Mouse (Mus musculus) testis, adult 2 months (tissue): Measurements from ENCODE around the gene Kif6. TPM values are rescaled to one million over a fixed set of nuclear protein-coding genes. Genes with fewer than 3 reads are reported as not detected.

ENCODE experiments used
- H3K27ac ChIP-seq: fragments of 200-500 bp; 2 replicates; pipeline ENCODE4 v1.5.1; 2012; ENCODE audit warnings: low read depth, low read length; ENCODE audit not compliant: control insufficient read depth, insufficient read depth
- H3K27me3 ChIP-seq: fragments of 200-500 bp; 2 replicates; pipeline ENCODE4 v1.6.1; 2012; ENCODE audit warnings: mild to moderate bottlenecking, low read length, moderate library complexity; ENCODE audit not compliant: control insufficient read depth, insufficient read depth
- H3K36me3 ChIP-seq: fragments of 200-500 bp; 2 replicates; pipeline ENCODE4 v1.6.1; 2012; ENCODE audit warnings: mild to moderate bottlenecking, low read length; ENCODE audit not compliant: control insufficient read depth, insufficient read depth
- H3K4me1 ChIP-seq: fragments of 200-500 bp; 2 replicates; pipeline ENCODE4 v1.6.1; 2012; ENCODE audit warnings: low read length; ENCODE audit not compliant: control insufficient read depth, insufficient read depth
- H3K4me3 ChIP-seq: fragments of 200-500 bp; 2 replicates; pipeline ENCODE4 v1.5.1; 2012; ENCODE audit warnings: low read depth, mild to moderate bottlenecking, low read length, moderate library complexity, mixed read lengths; ENCODE audit not compliant: control insufficient read depth
- CTCF ChIP-seq: fragments of 200-500 bp; IDR thresholded peaks from 2 replicates; pipeline ENCODE4 v1.5.1; 2012; ENCODE audit warnings: low read depth, mild to moderate bottlenecking, inconsistent platforms, low read length, moderate library complexity; ENCODE audit not compliant: control insufficient read depth, insufficient read depth, insufficient replicate concordance
- POLR2A ChIP-seq: fragments of 200-500 bp; IDR thresholded peaks from 2 replicates; pipeline ENCODE4 v1.6.1; 2012; ENCODE audit warnings: low read depth, mild to moderate bottlenecking, inconsistent platforms, low read length, moderate library complexity; ENCODE audit not compliant: control insufficient read depth
- polyA plus RNA-seq: library from polyadenylated mRNA; depleted of rRNA; stranded (reverse); fragments of >200 nt; gene quantifications from 2 replicates; pipeline ENCODE4 v1.2.3, GENCODE M21; 2012

Kif6 gene
- polyA plus RNA-seq, 1 experiment = 5.8 TPM

- Histone ChIP-seq H3K4me1 (no peaks in the 10 kb centered on the region), H3K36me3 (no peaks in the 10 kb centered on the region), H3K27me3 (no peaks in the 10 kb centered on the region), H3K27ac (no peak overlapping the region), H3K4me3 (no peak overlapping the region)
- TF ChIP-seq POLR2A (no peak), CTCF (no peak)
Observed at GRCm38 (mm10) chr17:49690607-49691454, 75.9 kb downstream of the Kif6 start.

- Histone ChIP-seq H3K27me3 (no peaks in the 10 kb centered on the region), H3K27ac (no peak overlapping the region), H3K4me1 (no peaks in the 10 kb centered on the region), H3K4me3 (no peak overlapping the region), H3K36me3 (no peaks in the 10 kb centered on the region)
- TF ChIP-seq POLR2A (no peak), CTCF (no peak)
Observed at GRCm38 (mm10) chr17:49691455-49691805, 76.5 kb downstream of the Kif6 start.

DNA sequence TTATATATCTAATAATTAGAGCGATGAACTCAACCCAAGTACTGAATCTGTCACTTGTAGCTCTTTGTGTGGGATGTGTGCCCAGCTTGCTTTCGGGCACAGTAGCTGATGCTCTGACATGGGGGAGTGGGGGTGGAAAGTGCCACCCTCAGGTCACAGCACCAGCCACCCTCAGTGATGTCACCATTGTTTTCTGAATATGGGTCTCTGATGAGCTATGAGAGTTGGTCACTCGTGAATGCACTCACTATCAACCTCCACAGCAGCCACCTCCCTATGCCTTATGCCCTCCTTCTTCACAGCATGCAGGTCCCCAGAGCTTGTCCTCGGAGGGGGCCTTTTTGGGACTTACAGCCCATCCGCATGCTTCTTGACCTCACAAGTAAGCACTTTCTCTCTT is 78.3 kb downstream of the Kif6 start:
- TF ChIP-seq CTCF (no peak), POLR2A (no peak)
- Histone ChIP-seq H3K4me1 (no peaks in the 10 kb centered on the region), H3K4me3 (no peak overlapping the region), H3K27ac (no peak overlapping the region), H3K27me3 (no peaks in the 10 kb centered on the region), H3K36me3 (no peaks in the 10 kb centered on the region)

DNA sequence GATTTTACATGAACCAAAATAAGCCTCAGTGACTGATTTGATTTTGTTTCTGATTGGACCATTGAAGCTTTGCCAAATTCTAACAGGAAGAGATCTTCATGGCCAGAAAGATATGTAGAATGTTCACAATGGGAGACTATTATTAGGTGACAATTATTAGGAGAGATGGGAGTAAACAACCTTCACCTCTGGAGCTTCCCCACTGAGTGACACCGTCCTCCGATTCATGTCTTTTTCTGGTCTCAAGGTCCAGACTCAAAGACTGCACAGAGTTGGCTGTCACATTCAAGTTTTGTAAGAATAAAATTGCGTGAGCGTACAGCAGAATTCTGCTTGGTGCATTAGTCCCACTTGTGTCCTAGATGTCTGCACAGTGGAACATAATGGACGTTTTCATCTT is 82.3 kb downstream of the Kif6 start:
- Histone ChIP-seq H3K27ac (no peak overlapping the region), H3K4me1 (no peaks in the 10 kb centered on the region), H3K4me3 (no peak overlapping the region), H3K36me3 (no peaks in the 10 kb centered on the region), H3K27me3 (no peaks in the 10 kb centered on the region)
- TF ChIP-seq POLR2A = no peak
- TF ChIP-seq CTCF = no peak

- Histone ChIP-seq H3K36me3 (no peaks in the 10 kb centered on the region), H3K4me1 (no peaks in the 10 kb centered on the region), H3K27me3 (no peaks in the 10 kb centered on the region), H3K4me3 (no peak overlapping the region), H3K27ac (no peak overlapping the region)
- TF ChIP-seq CTCF (no peak), POLR2A (no peak)
Observed at GRCm38 (mm10) chr17:49703492-49704249, 88.7 kb downstream of the Kif6 start.

GRCm38 (mm10) chr17:49709192-49709591 is 94.3 kb downstream of the Kif6 start:
- Histone ChIP-seq H3K4me1 (no peaks in the 10 kb centered on the region), H3K4me3 (no peak overlapping the region), H3K27ac (no peak overlapping the region), H3K27me3 (no peaks in the 10 kb centered on the region), H3K36me3 (no peaks in the 10 kb centered on the region; the same call in 1 of the 2 replicates)
- no peak for TF ChIP-seq CTCF
- no peak for TF ChIP-seq POLR2A

- no peak overlapping the region for H3K27ac ChIP-seq
Observed at GRCm38 (mm10) chr17:49710101-49710630, 95.2 kb downstream of the Kif6 start.

DNA sequence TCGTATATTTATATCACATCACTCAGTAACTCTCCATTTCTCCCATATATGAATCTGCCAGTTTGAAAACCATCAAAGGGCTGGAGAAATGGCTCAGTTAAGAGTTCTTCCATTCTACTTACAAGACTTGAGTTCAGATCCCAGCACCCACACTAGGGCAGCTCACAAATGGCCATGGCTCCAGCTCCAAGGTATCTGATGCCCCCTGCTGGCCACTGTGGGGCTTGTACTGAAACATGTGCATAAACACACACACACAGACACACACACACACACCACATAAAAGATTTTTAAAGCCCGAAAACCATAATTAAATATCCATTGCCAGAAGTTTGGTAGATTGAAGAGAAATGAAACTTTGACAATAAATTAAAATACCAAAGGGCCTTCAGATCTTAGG is 111.3 kb downstream of the Kif6 start:
- Histone ChIP-seq H3K36me3 (no peaks in the 10 kb centered on the region), H3K4me3 (no peak overlapping the region), H3K27ac (no peak overlapping the region), H3K27me3 (no peaks in the 10 kb centered on the region), H3K4me1 (no peaks in the 10 kb centered on the region)
- TF ChIP-seq CTCF (peak; percentile 18; the same call in 1 of the 2 replicates), POLR2A (no peak)

More at GRCm38 (mm10) chr17:49710101-49710630, 95.2 kb downstream of the Kif6 start:
- H3K4me3 ChIP-seq = no peak overlapping the region
- no peak for TF ChIP-seq CTCF
- TF ChIP-seq POLR2A = no peak
- no peaks in the 10 kb centered on the region for H3K27me3 ChIP-seq
- H3K4me1 ChIP-seq = no peaks in the 10 kb centered on the region
- no peaks in the 10 kb centered on the region; the same call in 1 of the 2 replicates for H3K36me3 ChIP-seq
